In the genomic region with DNA sequence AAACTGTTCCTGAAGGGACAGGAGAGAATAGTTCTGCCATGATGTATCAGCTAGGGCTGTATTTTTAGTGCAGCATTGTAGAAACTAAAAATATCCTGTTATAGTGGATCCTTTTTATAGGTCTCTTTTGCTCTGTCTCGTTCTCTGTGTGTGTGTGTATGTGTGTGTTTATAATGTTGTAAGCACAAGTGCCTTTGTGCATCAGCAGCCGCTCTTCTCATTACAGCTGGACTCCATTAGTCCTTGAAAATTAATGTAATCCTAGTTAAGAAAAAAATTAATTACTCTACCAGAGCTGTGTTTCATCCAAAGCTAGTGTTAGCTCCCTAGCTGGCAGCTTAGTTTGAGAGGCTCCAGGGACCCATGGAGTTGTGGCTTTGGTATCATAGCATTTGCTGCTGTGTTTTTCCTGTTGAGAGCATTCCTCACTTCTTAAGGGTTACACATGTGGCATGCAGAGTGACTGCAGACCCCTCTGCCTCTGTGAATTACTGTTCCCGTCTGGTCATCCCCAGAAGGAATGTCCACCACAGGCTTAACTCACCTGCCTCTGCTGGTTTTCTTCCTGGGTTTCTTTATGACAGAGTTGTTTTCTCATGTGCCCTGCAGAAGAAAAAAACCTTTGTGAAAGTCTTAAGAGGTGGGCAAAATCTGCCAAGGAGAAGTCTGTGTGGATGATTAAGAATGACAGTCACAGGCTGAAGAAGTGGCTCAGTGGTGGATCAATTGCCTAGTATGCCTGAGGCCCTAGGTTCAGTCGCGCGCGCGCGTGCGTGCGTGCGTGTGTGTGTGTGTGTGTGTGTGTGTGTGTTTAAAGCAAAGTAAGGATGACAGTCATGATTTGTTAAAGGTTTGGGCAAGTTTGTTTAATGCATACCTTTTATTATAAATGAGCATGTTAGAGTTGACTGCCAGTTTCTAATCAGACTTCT, we compare ENCODE assay signal across 9 mouse cellular contexts.
DNase-seq lines count a peak whose midpoint lies in the region; ATAC-seq lines count a peak whose summit lies in the region.
"Had no signal": no experiment of that assay in that cellular context is flagged by ENCODE, and none has a peak within 500 bp of the region (broad histone marks: within the 10 kb centered on the region; RNA-seq: fewer than 3 reads in every experiment).

No protein-coding gene starts in this region.

- no peak for ATAC-seq in hindbrain, embryonic 11.5 days (ENCODE audit: low FRiP score)
- ATAC-seq in limb, embryonic 15.5 days (ENCODE audit: insufficient number of reproducible peaks, low FRiP score, low TSS enrichment, low read depth), result no peak; the same call in 1 of the 2 replicates

- no peak overlapping the region for H3K9ac ChIP-seq in hindbrain, embryonic 11.5 days (ENCODE audit: low read depth, low read length)
- H3K9ac ChIP-seq in limb, embryonic 15.5 days, result no peak overlapping the region
- H3K9ac ChIP-seq: liver, embryonic 14.5 days had no signal

- H3K4me1 ChIP-seq in hindbrain, embryonic 11.5 days (replicated peaks; ENCODE audit: control insufficient read depth, insufficient read depth, low read length), result no peaks in the 10 kb centered on the region
- peaks cover 30% of the 10 kb centered on the region for H3K4me1 ChIP-seq in hindbrain, embryonic 10.5 days (replicated peaks)
- H3K4me1 ChIP-seq in limb, embryonic 15.5 days, result peaks cover 58% of the 10 kb centered on the region

- no peak overlapping the region for H3K4me3 ChIP-seq in hindbrain, embryonic 11.5 days (ENCODE audit: low read depth, low read length)
- no peak overlapping the region for H3K4me3 ChIP-seq in hindbrain, embryonic 10.5 days
- H3K4me3 ChIP-seq in limb, embryonic 15.5 days, result no peak overlapping the region

- peak; percentile 13 for DNase-seq in hindbrain, embryonic 11.5 days (ENCODE audit: low spot score)
- no peak for DNase-seq in hindbrain, embryonic 10.5 days (ENCODE audit: low spot score)
- DNase-seq in ZHBTc4 (ENCODE audit: low read depth, low spot score), result peak; percentile 41
- peak; percentile 44 to 69 for DNase-seq in heart, adult 9 months (ENCODE audit: low spot score in 2 of 2)
- no peak for DNase-seq in left cerebral cortex, adult 18-20 months (ENCODE audit: low spot score in 2 of 2)
- DNase-seq in c-Kit-positive CD71-positive TER-119-positive erythroid progenitor cells, embryonic 14.5 days (ENCODE audit: low spot score), result no peak
- no peak for DNase-seq in left cerebral cortex, postnatal 25 days (ENCODE audit: low spot score in 2 of 2)

- intact Hi-C loops in left cerebral cortex, postnatal 25 days (cut with DNase I), result no loop called here

- no peaks in the 10 kb centered on the region for H3K9me3 ChIP-seq in hindbrain, embryonic 11.5 days (ENCODE audit: control insufficient read depth, low read length)
- H3K9me3 ChIP-seq in hindbrain, embryonic 10.5 days, result no peaks in the 10 kb centered on the region
- H3K9me3 ChIP-seq in limb, embryonic 15.5 days, result no peaks in the 10 kb centered on the region

- no peaks in the 10 kb centered on the region for H3K36me3 ChIP-seq in hindbrain, embryonic 11.5 days (ENCODE audit: control insufficient read depth, insufficient read depth, low read length)
- H3K36me3 ChIP-seq in hindbrain, embryonic 10.5 days, result no peaks in the 10 kb centered on the region
- no peaks in the 10 kb centered on the region for H3K36me3 ChIP-seq in limb, embryonic 15.5 days

- H3K27me3 ChIP-seq in hindbrain, embryonic 11.5 days (ENCODE audit: control insufficient read depth, insufficient read depth, low read length), result no peaks in the 10 kb centered on the region
- no peaks in the 10 kb centered on the region for H3K27me3 ChIP-seq in hindbrain, embryonic 10.5 days (ENCODE audit: insufficient read depth, poor library complexity, severe bottlenecking)
- no peaks in the 10 kb centered on the region for H3K27me3 ChIP-seq in limb, embryonic 15.5 days

- WGBS in hindbrain, embryonic 11.5 days, result 76% methylated on average over 12 of the region's 12 CpGs
- WGBS in hindbrain, embryonic 10.5 days, result 84% methylated on average over 12 of the region's 12 CpGs
- 63% methylated on average over 12 of the region's 12 CpGs for WGBS in limb, embryonic 15.5 days

- no peak overlapping the region for H3K4me2 ChIP-seq in hindbrain, embryonic 11.5 days (replicated peaks; ENCODE audit: low read depth, low read length)
- peak overlapping the region; percentile 25 for H3K4me2 ChIP-seq in limb, embryonic 15.5 days

- H3K27ac ChIP-seq in hindbrain, embryonic 11.5 days (ENCODE audit: low read depth, low read length), result no peak overlapping the region
- H3K27ac ChIP-seq in hindbrain, embryonic 10.5 days, result no peak overlapping the region
- H3K27ac ChIP-seq in limb, embryonic 15.5 days, result peak overlapping the region; percentile 86
- H3K27ac ChIP-seq: liver, embryonic 14.5 days had no signal

Comparison
In these comparisons a context has a peak if more than half of its experiments do, and no peak if none do; other contexts are left out.
1. DNase-seq: peak in hindbrain, embryonic 11.5 days (single experiment), ZHBTc4 (single experiment) and heart, adult 9 months (2 of 2); none in hindbrain, embryonic 10.5 days (single experiment), left cerebral cortex, adult 18-20 months (0 of 2), c-Kit-positive CD71-positive TER-119-positive erythroid progenitor cells, embryonic 14.5 days (single experiment) and left cerebral cortex, postnatal 25 days (0 of 2).